Mouse (Mus musculus): ENCODE data around the gene Mical2. TPM values are rescaled to one million over a fixed set of nuclear protein-coding genes. Genes with fewer than 3 reads are reported as not detected.

Mical2 gene
- total RNA-seq, 2 experiments from 2014 or later = 667 to 694 TPM

DNA sequence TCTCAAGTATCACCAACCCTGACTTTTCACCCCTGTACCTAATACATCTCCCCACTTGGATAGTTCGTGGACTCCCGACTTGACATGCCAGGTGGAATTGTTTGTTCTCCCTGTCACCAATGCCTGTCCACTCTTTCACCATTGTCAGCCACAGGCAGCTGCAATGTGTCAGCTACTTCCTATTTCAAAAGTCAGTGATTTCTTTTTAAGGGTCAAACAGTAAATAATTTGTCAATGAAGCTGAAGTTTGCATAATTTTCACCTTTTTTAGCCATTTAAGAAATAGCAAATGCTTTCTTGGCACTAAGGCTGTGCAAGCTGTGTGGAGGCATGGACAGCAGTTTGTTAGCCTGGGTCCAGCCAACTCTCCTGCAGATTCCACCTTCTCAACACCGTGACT is 214.2 kb downstream of the Mical2 start:
- Histone ChIP-seq H3K27ac (no peak overlapping the region), H3K4me3 (no peak overlapping the region)
- no peak for DNase-seq (ENCODE audit: low spot score in 2 of 2)
- TF ChIP-seq CTCF (conservative IDR thresholded peaks at IDR 0.05) = no peak

DNA sequence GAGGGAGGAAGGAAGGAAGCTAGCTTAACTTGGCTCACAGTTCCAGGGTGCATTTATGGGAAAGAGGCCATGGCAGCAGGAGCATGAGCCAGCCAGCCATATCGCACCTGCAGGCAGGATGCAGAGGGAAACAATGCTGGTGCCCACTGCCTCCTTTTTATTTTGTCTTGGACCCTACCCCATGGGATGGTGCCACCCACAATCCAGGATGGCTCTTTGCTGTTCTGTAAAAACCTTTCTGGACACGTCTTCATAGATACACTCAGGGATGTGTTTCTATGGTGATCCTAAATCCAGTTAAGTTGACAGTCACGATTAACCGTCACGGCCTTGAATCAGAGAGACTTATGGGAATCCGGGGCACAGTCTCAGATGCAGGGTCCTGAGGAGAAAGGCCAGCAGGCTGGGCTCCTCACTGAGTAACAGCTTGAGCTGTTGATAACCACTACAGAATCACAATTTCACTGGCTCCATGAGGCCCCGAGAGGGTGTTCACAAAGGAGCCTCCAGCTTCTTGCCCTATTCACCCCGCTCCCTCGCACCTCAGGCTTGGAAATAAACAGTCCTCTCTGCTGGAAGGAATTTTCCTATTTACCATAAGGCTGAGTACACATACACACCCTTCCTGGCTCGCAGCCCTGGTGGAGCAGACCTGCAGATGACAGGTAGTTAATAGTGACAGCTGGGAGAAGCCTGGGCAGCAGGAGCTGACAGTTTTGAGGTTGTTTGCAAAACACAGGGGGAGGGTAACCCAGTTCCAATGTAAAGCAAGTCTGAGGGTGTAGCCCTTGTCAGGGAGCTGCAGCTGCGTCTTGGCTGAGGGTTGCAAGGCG is 218.7 kb downstream of the Mical2 start:
- no peak for DNase-seq (ENCODE audit: low spot score in 2 of 2)
- no peak for TF ChIP-seq CTCF (conservative IDR thresholded peaks at IDR 0.05)
- H3K4me3 ChIP-seq = no peak overlapping the region
- no peak overlapping the region for H3K27ac ChIP-seq

DNA sequence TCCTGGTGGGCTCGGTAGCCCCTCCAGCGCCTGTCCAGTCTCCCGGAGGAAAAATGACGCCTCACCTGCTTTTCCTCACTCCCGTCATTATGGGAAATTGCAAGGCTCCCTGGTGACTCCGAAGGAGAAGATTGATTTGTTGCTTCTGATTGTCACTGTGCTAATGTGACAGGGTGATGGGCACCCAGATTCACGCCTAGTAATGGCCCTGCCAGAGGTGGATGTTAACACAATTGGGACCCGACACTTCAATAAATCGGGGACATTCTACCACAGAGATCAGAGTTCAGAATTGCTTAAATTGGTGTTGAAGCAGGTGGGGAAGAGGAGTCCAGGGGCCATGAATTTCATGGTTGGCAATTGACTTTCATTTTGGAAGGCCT is 219.3 kb downstream of the Mical2 start:
- no peak overlapping the region for H3K4me3 ChIP-seq
- no peak overlapping the region for H3K27ac ChIP-seq
- no peak for DNase-seq (ENCODE audit: low spot score in 2 of 2)
- no peak for TF ChIP-seq CTCF (conservative IDR thresholded peaks at IDR 0.05)

DNA sequence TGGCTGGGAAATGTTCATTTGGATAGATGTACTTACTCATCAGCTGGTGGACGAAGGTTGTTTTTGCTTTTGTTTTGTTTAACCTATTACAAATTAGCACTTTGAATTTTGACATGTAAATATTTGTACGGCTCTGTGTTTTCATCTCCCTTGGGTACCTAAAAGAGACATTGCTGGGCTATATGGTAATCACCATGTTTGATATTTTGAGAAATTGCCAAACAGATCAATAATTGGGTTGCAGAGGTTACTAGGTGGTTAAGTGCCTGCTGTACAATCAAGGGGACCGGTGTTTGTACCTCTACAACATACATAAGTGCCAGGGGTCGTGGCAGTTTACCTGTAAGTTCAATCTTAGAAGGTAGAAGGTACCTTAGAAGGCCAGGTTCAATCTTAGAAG is 220.8 kb downstream of the Mical2 start:
- Histone ChIP-seq H3K4me3 (no peak overlapping the region), H3K27ac (no peak overlapping the region)
- DNase-seq (ENCODE audit: low spot score in 2 of 2) = no peak
- TF ChIP-seq CTCF (conservative IDR thresholded peaks at IDR 0.05) = no peak

DNA sequence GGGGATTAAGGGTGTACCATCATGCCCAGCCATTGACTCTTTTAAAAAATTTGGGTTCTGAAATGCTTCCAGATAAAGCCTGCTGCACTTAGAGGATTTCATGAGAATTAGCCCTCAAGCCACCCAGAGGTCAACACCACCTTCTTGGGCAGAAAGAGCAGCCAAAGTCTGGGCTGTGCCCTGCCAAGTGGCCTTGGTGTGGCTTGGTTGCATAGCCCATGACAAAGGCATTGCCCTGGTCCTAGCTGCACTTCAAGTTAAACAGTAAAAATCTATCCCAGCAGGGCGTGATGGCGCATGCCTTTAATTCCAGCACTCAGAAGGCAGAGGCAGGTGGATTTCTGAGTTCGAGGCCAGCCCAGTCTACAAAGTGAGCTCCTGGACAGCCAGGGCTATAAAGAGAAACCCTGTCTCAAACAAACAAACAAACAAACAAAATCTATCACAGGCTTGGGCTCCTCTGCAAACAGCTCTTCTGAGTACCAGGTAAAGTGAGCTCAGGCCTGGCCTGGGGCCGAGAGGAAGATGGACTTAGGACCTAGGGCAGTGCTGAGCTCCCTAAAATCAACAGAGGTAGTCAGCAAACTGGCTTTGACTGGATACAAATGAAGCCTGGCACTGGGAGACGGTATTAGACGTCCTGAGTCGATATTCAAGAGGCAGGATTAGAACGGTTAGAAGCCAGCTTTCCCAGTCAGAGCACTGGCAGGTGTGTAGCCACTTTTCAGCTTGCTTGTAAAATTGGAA is 224.5 kb downstream of the Mical2 start:
- TF ChIP-seq CTCF (conservative IDR thresholded peaks at IDR 0.05) = no peak
- no peak overlapping the region for H3K4me3 ChIP-seq
- DNase-seq (ENCODE audit: low spot score in 2 of 2) = no peak
- no peak overlapping the region for H3K27ac ChIP-seq

DNA sequence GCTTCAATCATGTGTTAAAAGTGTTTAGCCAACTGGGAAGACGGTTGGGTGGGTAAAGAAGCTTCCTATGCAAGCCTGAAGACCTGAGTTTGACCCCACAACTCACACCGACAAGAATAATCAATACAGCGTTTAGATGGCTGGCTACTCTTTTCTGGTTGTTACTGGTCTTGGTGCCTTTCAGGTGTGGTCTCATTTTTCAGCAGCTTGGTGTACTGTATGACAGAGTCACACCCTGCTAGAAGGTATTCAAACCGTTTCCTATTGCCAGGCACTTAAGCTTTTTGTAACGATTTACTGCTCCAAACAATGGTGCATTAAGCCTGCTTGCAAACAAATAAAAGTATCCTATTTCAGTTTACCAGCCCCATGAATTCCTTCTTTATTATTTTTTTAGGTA is 226.8 kb downstream of the Mical2 start:
- TF ChIP-seq CTCF (conservative IDR thresholded peaks at IDR 0.05) = no peak

DNA sequence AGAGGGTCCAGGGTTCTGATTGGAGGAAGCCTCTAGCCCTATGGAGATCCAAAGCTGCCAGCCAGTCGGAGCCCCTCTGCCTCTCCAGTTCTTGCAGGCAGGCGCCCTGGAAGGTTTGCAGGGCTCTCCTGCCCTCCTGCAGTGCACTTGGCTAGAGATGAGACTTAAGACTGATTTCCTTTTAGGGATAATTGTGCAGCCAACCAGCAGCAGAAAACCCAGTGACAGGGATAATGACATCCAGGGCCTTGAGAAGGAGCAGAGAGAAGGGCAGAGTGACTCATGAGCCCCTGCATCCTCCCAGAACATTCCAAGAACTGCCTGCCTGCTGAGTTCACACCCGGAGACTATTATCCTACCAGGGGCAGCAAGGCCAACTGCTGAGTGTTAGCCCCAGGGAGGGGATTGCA is 228.2 kb downstream of the Mical2 start:
- DNase-seq (ENCODE audit: low spot score in 2 of 2) = no peak
- no peak overlapping the region for H3K27ac ChIP-seq
- TF ChIP-seq CTCF (conservative IDR thresholded peaks at IDR 0.05) = no peak
- H3K4me3 ChIP-seq = no peak overlapping the region

More for the DNA sequence above, 226.8 kb downstream of the Mical2 start:
- Histone ChIP-seq H3K4me3 (no peak overlapping the region), H3K27ac (no peak overlapping the region)
- no peak for DNase-seq (ENCODE audit: low spot score in 2 of 2)

DNA sequence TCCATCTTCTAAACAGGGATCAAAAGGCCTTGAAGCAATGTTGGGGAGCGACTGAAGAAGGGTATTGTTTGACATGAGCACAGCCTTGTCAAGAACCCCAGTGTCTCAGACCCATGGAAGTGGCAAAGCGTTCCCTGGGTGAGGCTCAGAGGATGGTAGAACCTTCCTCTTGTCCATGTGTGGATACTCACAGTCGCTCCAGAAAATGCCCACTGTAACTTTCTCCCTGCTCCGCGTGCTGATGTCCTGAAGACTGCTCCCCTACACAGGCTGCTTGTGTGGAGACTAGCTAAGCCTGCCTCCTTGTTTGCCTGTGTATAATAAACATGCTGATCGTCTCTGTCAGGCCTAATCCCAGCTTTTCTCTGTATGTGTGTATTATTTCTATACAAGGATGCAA is 228.7 kb downstream of the Mical2 start:
- no peak for DNase-seq (ENCODE audit: low spot score in 2 of 2)
- Histone ChIP-seq H3K27ac (no peak overlapping the region), H3K4me3 (no peak overlapping the region)
- no peak for TF ChIP-seq CTCF (conservative IDR thresholded peaks at IDR 0.05)

DNA sequence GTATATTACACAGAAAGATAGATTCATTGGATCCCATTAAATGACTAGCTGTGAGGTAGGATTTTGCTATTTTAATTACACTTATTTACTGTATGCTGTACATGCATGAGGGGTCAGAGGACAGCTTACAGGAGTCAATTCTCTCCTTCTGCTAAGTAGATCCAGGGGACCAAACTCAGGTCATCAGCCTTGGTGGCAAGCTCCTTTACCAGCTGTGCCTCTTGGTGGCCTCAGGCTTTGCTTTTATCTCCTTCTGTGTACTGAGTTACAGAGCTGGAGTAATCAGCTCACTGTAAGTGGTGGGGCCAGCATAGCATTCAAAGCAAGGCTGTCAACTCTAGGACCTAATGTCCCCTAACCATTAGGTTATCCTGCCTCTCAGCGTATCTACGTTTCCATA is 229.3 kb downstream of the Mical2 start:
- no peak for DNase-seq (ENCODE audit: low spot score in 2 of 2)
- TF ChIP-seq CTCF (conservative IDR thresholded peaks at IDR 0.05) = no peak
- Histone ChIP-seq H3K27ac (no peak overlapping the region), H3K4me3 (no peak overlapping the region)

DNA sequence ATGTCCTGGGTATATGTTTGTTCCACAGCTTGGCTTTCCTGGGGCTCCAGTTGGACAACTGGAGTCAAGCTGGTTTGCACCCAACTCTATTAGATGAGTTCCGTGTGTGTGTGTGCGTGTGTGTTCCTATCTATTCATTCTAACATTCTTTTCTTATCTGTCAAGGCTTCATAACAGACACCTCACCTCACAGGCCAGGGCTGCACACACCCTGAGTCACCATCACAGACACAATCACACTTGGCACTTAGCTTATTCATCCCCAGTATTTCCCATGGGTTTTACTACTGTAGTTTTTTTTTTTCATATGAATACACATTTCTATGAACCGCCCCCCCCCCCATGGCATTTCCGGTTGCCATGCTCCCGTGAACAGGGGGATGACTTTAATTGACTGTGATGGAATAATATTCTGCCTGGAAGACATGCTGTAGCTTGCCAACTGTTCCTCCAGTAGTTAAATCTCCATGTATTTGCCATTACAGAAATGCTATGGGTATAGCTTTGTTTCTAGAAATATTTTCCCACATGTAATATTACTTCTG is 230.0 kb downstream of the Mical2 start:
- no peak for DNase-seq (ENCODE audit: low spot score in 2 of 2)
- no peak overlapping the region for H3K27ac ChIP-seq
- TF ChIP-seq CTCF (conservative IDR thresholded peaks at IDR 0.05) = no peak
- H3K4me3 ChIP-seq = no peak overlapping the region

DNA sequence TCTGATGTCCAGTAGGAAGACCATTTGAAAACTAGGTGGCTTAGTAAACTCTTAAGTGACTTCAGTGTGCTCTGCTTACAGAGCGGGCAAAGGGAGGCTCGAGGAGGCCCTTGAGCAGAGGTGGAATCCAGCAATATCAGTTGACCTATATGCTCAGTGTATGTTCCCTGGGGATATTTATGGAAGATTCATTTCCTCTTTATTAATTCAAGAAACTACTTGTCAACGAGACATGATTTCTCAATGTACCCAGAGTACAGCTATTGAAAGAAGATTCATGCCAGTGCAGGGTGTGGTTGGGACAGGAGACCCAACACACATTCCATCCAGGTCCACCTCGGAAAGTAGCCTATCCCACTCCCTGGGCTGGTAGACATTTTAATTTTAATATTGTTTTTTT is 231.7 kb downstream of the Mical2 start:
- TF ChIP-seq CTCF (conservative IDR thresholded peaks at IDR 0.05) = no peak
- Histone ChIP-seq H3K27ac (no peak overlapping the region), H3K4me3 (no peak overlapping the region)
- no peak for DNase-seq (ENCODE audit: low spot score in 2 of 2)

DNA sequence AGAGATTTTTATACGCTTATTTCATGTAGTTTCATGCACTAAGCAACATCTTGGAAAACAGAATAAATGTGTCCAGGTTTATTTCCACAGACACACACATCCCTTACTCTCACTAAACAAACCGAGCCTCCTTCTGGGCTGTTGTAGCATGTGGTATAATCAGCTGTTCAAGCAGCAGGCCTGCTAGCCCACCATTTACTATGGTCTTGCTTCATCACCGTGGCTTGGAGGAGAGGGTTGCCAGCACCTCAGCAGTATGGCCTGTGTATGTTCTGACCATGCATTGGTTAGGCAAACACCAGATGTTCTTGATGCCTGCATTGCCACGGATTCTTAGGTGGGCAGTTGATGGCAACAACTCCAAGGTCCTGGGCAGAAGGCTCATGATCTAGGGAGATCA is 232.3 kb downstream of the Mical2 start:
- no peak overlapping the region for H3K27ac ChIP-seq
- DNase-seq (ENCODE audit: low spot score in 2 of 2) = peak in 1 of 2 experiments; percentile 23
- no peak overlapping the region for H3K4me3 ChIP-seq
- no peak for TF ChIP-seq CTCF (conservative IDR thresholded peaks at IDR 0.05)

DNA sequence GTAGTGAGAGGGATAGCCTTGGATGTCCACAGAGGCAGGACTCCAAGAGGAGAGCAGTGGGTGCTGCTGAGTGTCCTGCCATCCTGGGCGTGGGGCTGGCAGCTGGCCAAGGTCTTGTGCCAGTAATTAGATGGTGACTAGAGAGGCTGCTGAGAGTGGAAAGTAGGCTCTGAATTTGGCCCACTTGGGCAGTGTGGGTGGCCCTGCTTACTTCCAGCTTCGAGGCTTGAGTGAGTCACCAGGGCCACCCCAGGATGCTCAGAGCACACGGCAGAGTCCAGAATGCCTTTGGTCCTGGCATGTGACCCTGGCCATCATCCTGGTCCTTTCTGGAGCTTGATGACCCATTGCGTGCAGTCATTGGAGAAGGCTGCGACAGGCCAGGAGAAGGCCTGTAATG is 232.8 kb downstream of the Mical2 start:
- no peak for DNase-seq (ENCODE audit: low spot score in 2 of 2)
- no peak overlapping the region for H3K27ac ChIP-seq
- H3K4me3 ChIP-seq = no peak overlapping the region
- no peak for TF ChIP-seq CTCF (conservative IDR thresholded peaks at IDR 0.05)

Other genes with a start within 250 kb of the Mical2 start
- gene Usp47, start 202.4 kb upstream of the Mical2 start, total RNA-seq (2021) = 10 to 100 TPM; 65.3 to 66.9 TPM
- 100 to 1,000 TPM; 253 to 270 TPM for gene Dkk3, start 66.8 kb upstream of the Mical2 start, total RNA-seq (2021)
- 10 to 100 TPM; 47.6 to 49.1 TPM for gene Parva, start 201.6 kb downstream of the Mical2 start, total RNA-seq (2021)

All from layer of hippocampus, adult 2 months (tissue).